Mouse (Mus musculus) megakaryocyte, adult 5-6 weeks (primary cell): ENCODE results near the gene Inafm1. TPM values are rescaled to one million over a fixed set of nuclear protein-coding genes. Genes with fewer than 3 reads are reported as not detected.
"Not testable (repeated sequence)": the region's sequence is repeated elsewhere in the genome, so short reads cannot be mapped to it uniquely, and the experiment has no call there.

Source experiments
- ATAC-seq: 2 replicates; pipeline ENCODE4 v1.8.0; 2016; ENCODE audit warnings: mild to moderate bottlenecking, inconsistent platforms; ENCODE audit not compliant: poor library complexity, severe bottlenecking
- total RNA-seq, 2 experiments: library from RNA; stranded (forward) in 1 of 2; stranded (reverse) in 1 of 2; fragments of 153-499, 151-499 nt in 1 of 2; fragments of 221-1000, 200-1000 nt in 1 of 2; gene quantifications; 2 replicates each; pipeline versions ENCODE4 v1.2.3 to v1.2.4; 2015 to 2017

Inafm1 gene
- total RNA-seq, 2 experiments from 2014 or later, result 3.7 to 8.7 TPM

- ATAC-seq, result no peak
These were observed 7.6 kb downstream of the Inafm1 start for GRCm38 (mm10) chr7:16265856-16266255.

- no peak for ATAC-seq
These were observed 9.6 kb downstream of the Inafm1 start for GRCm38 (mm10) chr7:16263843-16264242.

GRCm38 (mm10) chr7:16263015-16263787 lies 10.2 kb downstream of the Inafm1 start:
- ATAC-seq, result peak; percentile 31; the same call in 1 of the 2 replicates

- 0 out of 2 replicates have a peak, but pooled peaks have one; percentile 7 for ATAC-seq
These were observed 12.3 kb downstream of the Inafm1 start for GRCm38 (mm10) chr7:16261097-16261496.

DNA sequence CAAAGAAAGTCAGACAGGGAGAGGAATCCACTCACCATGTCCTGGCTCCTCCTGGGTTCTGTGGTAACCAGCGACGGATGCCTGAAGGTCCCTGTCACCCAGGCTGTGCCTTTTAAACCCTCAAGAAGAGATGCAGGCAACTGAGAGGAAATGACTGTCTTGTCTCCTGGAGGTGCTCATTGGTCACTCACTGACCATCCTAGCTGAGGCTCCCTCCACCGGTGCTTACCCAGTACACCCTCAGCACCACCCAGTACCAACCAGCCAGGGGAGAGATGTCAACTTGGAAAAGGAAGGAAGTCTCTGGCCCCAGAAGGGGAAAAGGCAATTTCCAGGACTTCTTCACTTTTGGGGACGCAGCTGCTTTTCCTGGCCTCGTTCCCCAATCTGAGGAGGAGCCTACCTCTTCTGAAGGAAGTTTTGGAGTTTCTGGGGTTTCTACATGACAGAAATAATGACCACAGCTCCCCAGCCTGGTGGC lies 14.3 kb downstream of the Inafm1 start, which contains the start of gene C5ar1:
Gene C5ar1 (minus strand): TSS at position 431 of the 481 bp plus-strand sequence.
- peak; percentile 69 for ATAC-seq

DNA sequence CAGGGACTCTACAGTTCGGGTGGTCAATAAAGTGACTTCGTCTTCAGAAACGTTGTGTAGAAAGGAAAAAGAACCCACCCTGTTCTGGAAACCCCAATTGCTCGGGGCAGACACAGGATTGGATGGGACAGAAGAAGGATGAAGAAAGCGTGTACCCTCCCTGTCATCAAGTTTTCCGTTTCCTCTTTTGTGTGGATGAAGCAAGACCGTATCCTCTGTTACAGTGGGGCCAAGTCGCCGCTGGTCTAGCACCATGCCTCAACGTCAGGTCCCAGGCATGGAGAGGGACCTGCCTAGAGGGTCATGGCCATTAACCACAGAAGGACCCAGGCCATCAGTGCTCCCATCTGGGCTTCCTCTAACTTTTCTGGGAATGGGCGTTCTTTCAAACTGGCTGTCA lies 15.6 kb downstream of the Inafm1 start:
- peak; percentile 80 for ATAC-seq

- not testable (repeated sequence) for ATAC-seq
These were observed 17.5 kb downstream of the Inafm1 start for GRCm38 (mm10) chr7:16255963-16256362.

GRCm38 (mm10) chr7:16254195-16254594 lies 19.2 kb downstream of the Inafm1 start:
- ATAC-seq, result no peak; the same call in 1 of the 2 replicates

DNA sequence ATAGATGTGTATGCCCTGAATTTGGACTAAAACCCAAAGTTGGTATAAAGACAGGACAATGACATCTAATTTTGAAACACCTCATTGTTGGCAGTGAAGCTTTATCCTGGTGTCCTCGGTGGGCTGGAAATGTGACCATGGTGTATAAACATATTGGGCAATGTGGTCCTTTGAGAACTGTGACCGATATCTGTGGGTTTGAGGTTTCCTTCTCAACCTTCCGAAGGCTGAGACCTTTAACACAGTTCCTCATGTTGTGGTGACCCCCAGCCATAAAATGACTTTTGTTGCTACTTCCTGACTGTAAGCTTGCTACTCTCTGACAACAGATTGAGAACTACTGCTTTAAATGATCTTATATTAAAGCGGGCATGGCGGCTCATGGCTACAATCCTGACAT lies 22.7 kb downstream of the Inafm1 start:
- peak; percentile 80 for ATAC-seq

DNA sequence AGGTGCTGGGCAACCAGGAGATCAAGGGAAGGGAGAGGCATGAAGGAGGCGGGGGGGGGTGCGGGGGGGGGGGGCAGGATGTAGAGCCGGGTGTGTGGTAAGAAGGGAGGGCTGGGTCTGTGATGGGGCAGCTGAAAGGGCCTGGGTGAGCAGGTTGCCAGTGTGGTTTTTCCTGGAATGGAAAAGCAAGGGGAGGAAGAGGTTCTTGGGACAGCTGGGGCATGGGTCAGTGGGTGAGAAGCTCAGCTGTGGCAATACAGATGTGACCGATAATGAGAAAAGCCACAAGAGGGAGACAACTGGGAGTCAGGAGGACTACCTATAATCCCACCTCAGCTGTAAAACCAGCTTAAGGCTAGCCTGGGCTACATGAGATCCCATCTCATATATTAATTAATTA lies 27.5 kb downstream of the Inafm1 start:
- ATAC-seq, result peak; percentile 25

- ATAC-seq, result peak; percentile 78
These were observed 29.4 kb downstream of the Inafm1 start, which contains the start of gene C5ar2 for GRCm38 (mm10) chr7:16244067-16244466. C5ar2 (minus strand) TSS chr7:16244154.

DNA sequence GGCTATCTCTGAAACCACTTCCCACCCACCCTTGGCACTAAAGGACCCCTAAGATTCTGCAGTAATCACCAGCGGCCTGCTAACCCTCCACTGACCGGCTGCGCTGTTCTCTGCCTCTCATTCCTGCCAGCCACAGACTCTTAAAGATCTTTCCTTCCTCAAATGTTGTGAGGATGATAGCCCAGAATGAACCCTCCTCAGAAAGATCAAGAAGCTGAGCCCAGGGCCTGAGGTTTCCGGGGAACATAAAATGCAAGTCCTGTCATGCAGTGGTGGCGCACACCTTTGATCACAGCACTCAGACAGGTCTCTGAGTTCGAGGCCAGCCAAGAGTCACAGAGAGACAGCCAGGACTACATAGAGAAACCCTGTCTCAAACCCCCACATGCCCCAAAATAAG lies 31.2 kb downstream of the Inafm1 start:
- no peak for ATAC-seq

- no peak for ATAC-seq
These were observed 31.6 kb downstream of the Inafm1 start for GRCm38 (mm10) chr7:16241787-16242186.

GRCm38 (mm10) chr7:16240978-16241303 lies 32.5 kb downstream of the Inafm1 start:
- no peak for ATAC-seq

GRCm38 (mm10) chr7:16240281-16240977 lies 33.0 kb downstream of the Inafm1 start:
- ATAC-seq, result 0 out of 2 replicates have a peak, but pooled peaks have one; percentile 3

DNA sequence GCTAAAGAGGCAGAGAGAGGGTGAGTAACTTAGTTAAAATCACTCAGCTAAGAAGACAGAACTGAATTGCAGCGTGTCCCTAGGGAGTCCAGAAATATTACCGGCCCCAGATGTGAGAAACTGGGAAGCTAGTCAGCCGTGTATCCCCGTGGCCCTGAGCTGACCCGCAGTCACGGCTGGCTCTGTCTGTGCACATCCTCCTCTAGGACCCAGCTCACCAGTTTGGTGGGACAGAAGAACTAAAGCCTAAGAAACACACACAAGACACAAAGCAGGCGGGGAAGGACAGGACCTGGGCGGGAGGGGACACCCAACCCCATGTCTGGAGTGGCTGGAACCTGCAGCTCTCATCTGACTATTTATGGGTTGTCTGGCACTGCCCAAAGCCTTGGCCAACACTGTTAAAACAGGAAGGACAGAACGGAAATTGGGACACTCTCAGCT lies 33.8 kb downstream of the Inafm1 start:
- peak; percentile 77 for ATAC-seq

GRCm38 (mm10) chr7:16229869-16230268 lies 43.5 kb downstream of the Inafm1 start:
- ATAC-seq, result no peak

Other genes starting within 250 kb of the Inafm1 start
- gene Bicra, start 225.7 kb downstream of the Inafm1 start, total RNA-seq (2015), result 19.5 and 28.6 TPM in 2 replicates
- 1.9 and 2.8 TPM in 2 replicates for gene Bicra, start 225.7 kb downstream of the Inafm1 start, total RNA-seq (2017)
- gene Zfp541, start 211.8 kb downstream of the Inafm1 start, total RNA-seq (2015), result 0.16 and 0.27 TPM in 2 replicates
- 0.53 TPM in 1 of 2 replicates, not detected in the other for gene Zfp541, start 211.8 kb downstream of the Inafm1 start, total RNA-seq (2017)
- gene Napa, start 175.2 kb downstream of the Inafm1 start, total RNA-seq (2015), result 62.0 and 65.7 TPM in 2 replicates
- 39.8 and 39.9 TPM in 2 replicates for gene Napa, start 175.2 kb downstream of the Inafm1 start, total RNA-seq (2017)
- gene Kptn, start 153.7 kb downstream of the Inafm1 start, total RNA-seq (2015), result 8.9 and 9.9 TPM in 2 replicates
- gene Kptn, start 153.7 kb downstream of the Inafm1 start, total RNA-seq (2017), result 9.7 and 18.9 TPM in 2 replicates
- gene Slc8a2, start 143.8 kb downstream of the Inafm1 start, total RNA-seq (2015), result not detected in 2 replicates
- not detected in 2 replicates for gene Slc8a2, start 143.8 kb downstream of the Inafm1 start, total RNA-seq (2017)
- gene Meis3, start 98.5 kb downstream of the Inafm1 start, total RNA-seq (2015), result 0.89 and 1.9 TPM in 2 replicates
- gene Meis3, start 98.5 kb downstream of the Inafm1 start, total RNA-seq (2017), result not detected in 2 replicates
- 8.5 and 9.5 TPM in 2 replicates for gene Dhx34, start 51.6 kb downstream of the Inafm1 start, total RNA-seq (2015)
- 7.5 and 8.3 TPM in 2 replicates for gene Dhx34, start 51.6 kb downstream of the Inafm1 start, total RNA-seq (2017)
- gene C5ar2, start 29.5 kb downstream of the Inafm1 start, total RNA-seq (2015), result 5.7 and 7.4 TPM in 2 replicates
- 6.9 and 10.7 TPM in 2 replicates for gene C5ar2, start 29.5 kb downstream of the Inafm1 start, total RNA-seq (2017)
- gene C5ar1, start 14.1 kb downstream of the Inafm1 start, total RNA-seq (2015), result 49.8 TPM in 2 replicates
- gene C5ar1, start 14.1 kb downstream of the Inafm1 start, total RNA-seq (2017), result 13.6 and 22.2 TPM in 2 replicates
- gene Ccdc9, start 13.2 kb upstream of the Inafm1 start, total RNA-seq (2015), result 26.0 and 30.3 TPM in 2 replicates
- 117 and 121 TPM in 2 replicates for gene Ccdc9, start 13.2 kb upstream of the Inafm1 start, total RNA-seq (2017)
- 1.5 and 3.3 TPM in 2 replicates for gene Bbc3, start 34.8 kb upstream of the Inafm1 start, total RNA-seq (2015)
- gene Bbc3, start 34.8 kb upstream of the Inafm1 start, total RNA-seq (2017), result 1.1 and 3.0 TPM in 2 replicates
- 49.1 and 55.1 TPM in 2 replicates for gene Sae1, start 114.2 kb upstream of the Inafm1 start, total RNA-seq (2015)
- gene Sae1, start 114.2 kb upstream of the Inafm1 start, total RNA-seq (2017), result 267 and 278 TPM in 2 replicates
- 25.3 and 28.0 TPM in 2 replicates for gene Zc3h4, start 127.3 kb upstream of the Inafm1 start, total RNA-seq (2015)
- gene Zc3h4, start 127.3 kb upstream of the Inafm1 start, total RNA-seq (2017), result 20.6 and 34.0 TPM in 2 replicates
- gene Tmem160, start 179.2 kb upstream of the Inafm1 start, total RNA-seq (2015), result 24.2 and 33.1 TPM in 2 replicates
- gene Tmem160, start 179.2 kb upstream of the Inafm1 start, total RNA-seq (2017), result 10.7 and 12.8 TPM in 2 replicates
- not detected in 2 replicates for gene Npas1, start 204.1 kb upstream of the Inafm1 start, total RNA-seq (2015)
- gene Npas1, start 204.1 kb upstream of the Inafm1 start, total RNA-seq (2017), result not detected in 2 replicates